Mouse (Mus musculus): ENCODE data around the gene Dpp6. TPM values are rescaled to one million over a fixed set of nuclear protein-coding genes. Genes with fewer than 3 reads are reported as not detected.
"Not testable (repeated sequence)": the region's sequence is repeated elsewhere in the genome, so short reads cannot be mapped to it uniquely, and the experiment has no call there.

Dpp6 gene
- polyA plus RNA-seq, 2 experiments, result 2.4 to 5.0 TPM

DNA sequence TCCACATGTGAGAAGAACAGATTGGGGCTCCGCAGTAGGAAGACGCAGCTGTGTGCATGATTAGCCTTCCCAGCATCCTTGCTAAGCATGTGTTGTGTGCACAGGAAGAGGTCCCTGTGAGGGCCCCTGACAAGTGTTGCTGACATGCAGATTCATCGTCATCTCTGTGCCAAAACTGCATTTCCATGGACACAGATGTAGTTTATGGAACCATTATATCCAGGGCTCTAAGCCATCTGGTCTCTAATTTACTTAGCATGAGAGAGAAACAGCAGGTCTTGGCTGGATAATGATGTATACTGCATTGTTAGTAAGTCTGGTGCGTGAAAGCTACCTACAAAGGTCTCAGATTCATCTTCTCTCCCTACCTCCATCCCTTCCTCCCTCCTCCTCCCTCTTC is 673.9 kb downstream of the Dpp6 start:
- Histone ChIP-seq H3K27me3 (ENCODE audit: control insufficient read depth, insufficient read depth, low read length) (no peaks in the 10 kb centered on the region), H3K9me3 (ENCODE audit: control insufficient read depth, low read length) (no peaks in the 10 kb centered on the region), H3K36me3 (ENCODE audit: control insufficient read depth, insufficient read depth, low read length) (no peaks in the 10 kb centered on the region), H3K4me2 (replicated peaks; ENCODE audit: low read depth, low read length, severe bottlenecking) (no peak overlapping the region), H3K9ac (ENCODE audit: low read depth, low read length, severe bottlenecking) (no peak overlapping the region), H3K4me3 (replicated peaks; ENCODE audit: low read length) (no peak overlapping the region), H3K27ac (replicated peaks; ENCODE audit: low read depth, low read length) (no peak overlapping the region), H3K4me1 (ENCODE audit: control insufficient read depth, insufficient read depth, low read length) (no peaks in the 10 kb centered on the region)
- ATAC-seq (ENCODE audit: low FRiP score, low read depth) (no peak), DNase-seq (ENCODE audit: low spot score) (peak; percentile 3)
- 75% methylated on average over 4 of the region's 4 CpGs for WGBS
- no peak for TF ChIP-seq POLR2A (IDR thresholded peaks at IDR 0.05; ENCODE audit: borderline replicate concordance, extremely low read depth, insufficient read depth, insufficient read length)

DNA sequence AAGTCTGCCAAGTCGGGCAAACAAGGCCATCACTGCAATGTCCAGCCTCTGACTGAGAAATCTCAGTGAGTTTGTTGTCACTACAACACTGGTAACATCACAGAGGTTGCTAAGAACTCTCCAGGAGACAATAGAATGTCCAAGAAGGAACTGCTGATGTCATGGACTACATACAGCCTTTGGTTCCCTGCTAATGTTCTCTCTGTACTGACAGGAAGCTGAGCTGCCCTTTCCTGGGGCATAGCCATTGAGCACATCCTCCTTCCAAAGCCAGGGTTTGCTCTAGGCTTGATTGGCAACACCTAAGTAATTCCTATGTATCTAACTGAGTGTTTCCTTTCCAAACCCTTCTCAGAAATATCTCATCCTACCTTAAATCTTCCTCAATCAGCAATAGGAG is 684.3 kb downstream of the Dpp6 start, which contains the start of gene Speer4b:
Gene Speer4b (minus strand): TSS at position 101 of the 400 bp plus-strand sequence.
- not testable (repeated sequence) for H3K27me3 ChIP-seq (ENCODE audit: control insufficient read depth, insufficient read depth, low read length); H3K4me1 ChIP-seq (ENCODE audit: control insufficient read depth, insufficient read depth, low read length); H3K4me2 ChIP-seq (replicated peaks; ENCODE audit: low read depth, low read length, severe bottlenecking); H3K27ac ChIP-seq (replicated peaks; ENCODE audit: low read depth, low read length); H3K9ac ChIP-seq (ENCODE audit: low read depth, low read length, severe bottlenecking); H3K4me3 ChIP-seq (replicated peaks; ENCODE audit: low read length); H3K9me3 ChIP-seq (ENCODE audit: control insufficient read depth, low read length); H3K36me3 ChIP-seq (ENCODE audit: control insufficient read depth, insufficient read depth, low read length); ATAC-seq (ENCODE audit: low FRiP score, low read depth); DNase-seq (ENCODE audit: low spot score)
- 61% methylated on average over 1 of the region's 1 CpGs for WGBS

DNA sequence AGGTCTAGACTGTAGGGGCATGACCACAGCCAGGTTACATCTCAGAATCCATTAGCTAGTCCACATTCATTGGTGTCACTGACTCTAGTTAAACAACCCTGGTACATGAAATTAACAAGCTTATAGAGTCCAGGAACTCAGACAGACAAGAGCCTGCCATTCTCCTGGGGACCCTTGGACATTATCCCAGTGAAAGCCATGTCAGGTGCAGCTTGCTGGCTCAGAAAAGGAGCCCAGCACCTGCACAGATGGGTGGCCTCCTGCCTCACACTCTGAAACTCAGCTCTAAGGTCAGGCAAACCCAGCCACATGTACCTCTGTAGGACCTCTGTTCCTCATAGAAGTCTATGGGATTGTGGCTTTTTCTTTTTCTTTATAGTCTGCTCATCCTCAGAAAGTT is 701.7 kb downstream of the Dpp6 start:
- no peak for ATAC-seq (ENCODE audit: low FRiP score, low read depth)
- TF ChIP-seq POLR2A (IDR thresholded peaks at IDR 0.05; ENCODE audit: borderline replicate concordance, extremely low read depth, insufficient read depth, insufficient read length), result no peak
- Histone ChIP-seq H3K9ac (ENCODE audit: low read depth, low read length, severe bottlenecking) (no peak overlapping the region), H3K27me3 (ENCODE audit: control insufficient read depth, insufficient read depth, low read length) (no peaks in the 10 kb centered on the region), H3K4me1 (ENCODE audit: control insufficient read depth, insufficient read depth, low read length) (no peaks in the 10 kb centered on the region), H3K27ac (replicated peaks; ENCODE audit: low read depth, low read length) (no peak overlapping the region), H3K4me3 (replicated peaks; ENCODE audit: low read length) (no peak overlapping the region), H3K9me3 (ENCODE audit: control insufficient read depth, low read length) (no peaks in the 10 kb centered on the region), H3K4me2 (replicated peaks; ENCODE audit: low read depth, low read length, severe bottlenecking) (no peak overlapping the region), H3K36me3 (ENCODE audit: control insufficient read depth, insufficient read depth, low read length) (no peaks in the 10 kb centered on the region)
- no peak for DNase-seq (ENCODE audit: low spot score)

DNA sequence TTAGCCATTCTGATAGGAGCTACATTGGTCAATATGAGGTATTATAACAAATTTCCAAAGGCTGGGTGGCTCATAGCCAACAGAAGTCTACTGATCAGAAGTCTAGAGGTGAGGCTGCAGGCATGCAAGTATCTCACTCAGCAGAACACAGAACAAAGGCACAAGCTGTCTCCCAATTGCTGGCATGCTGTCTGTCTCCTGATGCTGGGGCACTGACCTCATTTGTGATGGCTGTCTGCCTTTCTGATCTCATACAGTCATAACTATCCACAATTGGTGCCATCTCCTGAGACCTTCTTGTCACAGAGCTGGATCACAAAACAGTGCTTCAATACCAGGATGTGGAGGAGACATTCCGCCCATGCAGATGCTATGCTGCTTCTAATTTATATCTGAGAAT is 709.9 kb downstream of the Dpp6 start:
- Histone ChIP-seq H3K4me3 (replicated peaks; ENCODE audit: low read length) (no peak overlapping the region), H3K9ac (ENCODE audit: low read depth, low read length, severe bottlenecking) (no peak overlapping the region), H3K27ac (replicated peaks; ENCODE audit: low read depth, low read length) (no peak overlapping the region), H3K36me3 (ENCODE audit: control insufficient read depth, insufficient read depth, low read length) (no peaks in the 10 kb centered on the region), H3K27me3 (ENCODE audit: control insufficient read depth, insufficient read depth, low read length) (no peaks in the 10 kb centered on the region), H3K9me3 (ENCODE audit: control insufficient read depth, low read length) (no peaks in the 10 kb centered on the region), H3K4me2 (replicated peaks; ENCODE audit: low read depth, low read length, severe bottlenecking) (no peak overlapping the region), H3K4me1 (ENCODE audit: control insufficient read depth, insufficient read depth, low read length) (no peaks in the 10 kb centered on the region)
- DNase-seq (ENCODE audit: low spot score), result no peak
- no peak for ATAC-seq (ENCODE audit: low FRiP score, low read depth)
- TF ChIP-seq POLR2A (IDR thresholded peaks at IDR 0.05; ENCODE audit: borderline replicate concordance, extremely low read depth, insufficient read depth, insufficient read length), result no peak
- WGBS, result 75% methylated on average over 1 of the region's 1 CpGs

DNA sequence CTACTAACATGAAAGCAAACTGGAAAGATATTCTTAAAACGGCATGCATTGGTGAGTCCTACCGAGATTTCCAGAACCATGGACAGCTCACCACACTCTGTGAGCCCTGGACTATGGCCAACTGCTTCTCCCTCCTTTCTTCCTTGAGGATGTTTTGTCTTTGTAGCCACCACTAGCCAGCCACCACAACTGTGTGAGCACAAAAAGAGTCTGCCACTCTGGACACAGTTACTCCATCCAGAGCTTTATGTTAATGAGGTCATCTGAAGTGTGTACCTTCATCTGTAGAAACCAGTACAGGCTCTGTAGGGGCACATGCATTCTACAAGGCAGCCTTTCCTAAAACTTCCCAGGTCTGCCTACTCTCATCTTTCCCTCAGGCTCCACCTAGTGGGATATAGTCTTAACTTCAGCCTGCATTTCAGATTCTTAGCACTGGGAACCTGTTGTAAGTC is 727.8 kb downstream of the Dpp6 start:
- Histone ChIP-seq H3K27me3 (ENCODE audit: control insufficient read depth, insufficient read depth, low read length) (no peaks in the 10 kb centered on the region), H3K4me3 (replicated peaks; ENCODE audit: low read length) (no peak overlapping the region), H3K27ac (replicated peaks; ENCODE audit: low read depth, low read length) (no peak overlapping the region), H3K36me3 (ENCODE audit: control insufficient read depth, insufficient read depth, low read length) (no peaks in the 10 kb centered on the region), H3K9ac (ENCODE audit: low read depth, low read length, severe bottlenecking) (no peak overlapping the region), H3K4me1 (ENCODE audit: control insufficient read depth, insufficient read depth, low read length) (no peaks in the 10 kb centered on the region), H3K4me2 (replicated peaks; ENCODE audit: low read depth, low read length, severe bottlenecking) (no peak overlapping the region), H3K9me3 (ENCODE audit: control insufficient read depth, low read length) (no peaks in the 10 kb centered on the region)
- peak; percentile 85 for DNase-seq (ENCODE audit: low spot score)
- WGBS, result 14% methylated on average over 2 of the region's 2 CpGs
- no peak for TF ChIP-seq POLR2A (IDR thresholded peaks at IDR 0.05; ENCODE audit: borderline replicate concordance, extremely low read depth, insufficient read depth, insufficient read length)
- ATAC-seq (ENCODE audit: low FRiP score, low read depth), result no peak

DNA sequence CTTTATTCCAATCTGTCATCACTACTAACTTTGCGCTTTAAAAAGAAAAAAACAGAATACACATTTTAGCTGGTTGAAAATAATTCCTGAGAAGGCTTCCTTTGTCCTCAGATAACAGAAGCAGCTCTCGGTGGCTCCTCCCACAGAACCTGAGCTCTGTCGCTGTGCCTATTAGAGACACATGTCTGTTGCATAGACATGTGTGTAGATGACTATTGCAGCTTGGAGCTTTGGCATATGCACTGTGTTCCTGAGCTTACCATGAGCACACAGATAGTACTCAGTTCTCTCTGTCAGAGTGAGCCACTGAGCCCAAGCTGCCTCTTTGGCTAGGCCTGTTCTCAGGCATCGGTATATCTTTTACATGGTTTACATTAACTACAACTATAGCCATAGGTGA is 732.3 kb downstream of the Dpp6 start:
- Histone ChIP-seq H3K4me2 (replicated peaks; ENCODE audit: low read depth, low read length, severe bottlenecking) (no peak overlapping the region), H3K36me3 (ENCODE audit: control insufficient read depth, insufficient read depth, low read length) (no peaks in the 10 kb centered on the region), H3K27ac (replicated peaks; ENCODE audit: low read depth, low read length) (no peak overlapping the region), H3K4me1 (ENCODE audit: control insufficient read depth, insufficient read depth, low read length) (no peaks in the 10 kb centered on the region), H3K9me3 (ENCODE audit: control insufficient read depth, low read length) (no peaks in the 10 kb centered on the region), H3K4me3 (replicated peaks; ENCODE audit: low read length) (no peak overlapping the region), H3K9ac (ENCODE audit: low read depth, low read length, severe bottlenecking) (no peak overlapping the region), H3K27me3 (ENCODE audit: control insufficient read depth, insufficient read depth, low read length) (no peaks in the 10 kb centered on the region)
- DNase-seq (ENCODE audit: low spot score) (no peak), ATAC-seq (ENCODE audit: low FRiP score, low read depth) (no peak)
- no peak for TF ChIP-seq POLR2A (IDR thresholded peaks at IDR 0.05; ENCODE audit: borderline replicate concordance, extremely low read depth, insufficient read depth, insufficient read length)
- WGBS, result 82% methylated on average over 4 of the region's 4 CpGs

Data from limb, embryonic 14.5 days (tissue).